Mouse (Mus musculus): ENCODE data around the gene Dnah7c. TPM values are rescaled to one million over a fixed set of nuclear protein-coding genes. Genes with fewer than 3 reads are reported as not detected.
"Not testable (repeated sequence)": the region's sequence is repeated elsewhere in the genome, so short reads cannot be mapped to it uniquely, and the experiment has no call there.

The Dnah7c gene
- polyA plus RNA-seq (2012; ENCODE audit: insufficient read depth, insufficient read length, missing spikeins) = not detected in 2 replicates

GRCm38 (mm10) chr1:46425137-46425925 lies at the start of gene Dnah7c:
Dnah7c (plus strand) TSS chr1:46425592.
- Histone ChIP-seq H3K27ac (replicated peaks; ENCODE audit: low read depth, low read length) (no peak within 1 kb of the TSS), H3K4me3 (ENCODE audit: insufficient read depth, low read depth, low read length) (no peak within 1 kb of the TSS), H3K4me1 (ENCODE audit: control insufficient read depth, insufficient read depth, insufficient read length, low read length) (no peaks in the 10 kb centered on the region)

DNA sequence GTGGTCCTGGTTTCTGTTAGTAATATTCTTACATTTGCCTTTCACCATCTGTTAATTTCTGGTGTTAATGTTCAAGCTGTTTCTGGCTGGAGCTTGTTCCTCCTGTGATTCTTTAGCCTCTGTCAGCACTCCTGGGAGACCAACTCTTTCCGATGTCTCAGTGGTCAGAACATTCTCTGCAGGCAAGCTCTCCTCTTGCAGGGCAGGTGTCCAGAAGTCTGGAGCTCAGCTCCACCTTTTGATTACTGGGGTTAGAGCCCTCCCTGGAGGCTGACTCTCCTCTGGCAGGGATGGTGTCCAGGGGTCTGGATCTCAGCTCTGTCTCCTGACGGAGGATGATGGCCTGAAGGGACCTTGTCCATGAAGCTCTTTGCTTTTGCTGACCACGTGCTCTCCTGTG lies 44.8 kb upstream of the Dnah7c start:
- not testable (repeated sequence) for H3K27ac ChIP-seq (replicated peaks; ENCODE audit: low read depth, low read length); H3K4me1 ChIP-seq (ENCODE audit: control insufficient read depth, insufficient read depth, insufficient read length, low read length); H3K4me3 ChIP-seq (ENCODE audit: insufficient read depth, low read depth, low read length)

DNA sequence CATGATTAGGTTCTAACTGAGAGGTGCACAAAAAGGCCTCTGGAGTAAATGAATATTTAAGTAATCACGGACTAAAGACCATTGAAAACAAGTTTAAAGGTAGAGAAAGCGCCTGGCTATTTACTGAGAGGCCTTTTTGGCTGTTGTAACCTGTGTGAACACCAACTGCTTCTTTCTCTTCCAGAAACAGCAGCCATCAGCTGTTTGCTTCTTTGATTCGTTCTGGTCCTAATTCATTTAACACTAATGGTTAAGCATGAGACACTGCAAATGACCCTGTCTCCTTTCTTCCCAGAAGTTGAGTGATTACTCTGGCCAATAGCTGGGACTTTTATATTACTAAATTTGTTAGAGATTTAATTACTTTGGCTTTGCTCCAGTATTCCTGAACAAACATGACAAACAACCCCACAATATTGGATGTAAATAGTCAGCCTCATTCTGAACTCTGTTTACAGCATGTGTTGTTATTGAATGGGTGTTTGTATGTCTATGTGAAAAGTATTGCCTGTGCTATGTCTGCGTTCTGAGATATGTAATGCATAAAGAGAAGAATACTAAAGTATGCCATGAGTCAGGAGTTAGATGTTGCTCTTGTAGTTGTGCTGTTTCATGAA lies 30.6 kb upstream of the Dnah7c start:
- H3K4me3 ChIP-seq (ENCODE audit: insufficient read depth, low read depth, low read length); H3K27ac ChIP-seq (replicated peaks; ENCODE audit: low read depth, low read length); H3K4me1 ChIP-seq (ENCODE audit: control insufficient read depth, insufficient read depth, insufficient read length, low read length): not testable (repeated sequence)

GRCm38 (mm10) chr1:46408324-46409115 lies 16.9 kb upstream of the Dnah7c start:
- Histone ChIP-seq H3K4me1 (ENCODE audit: control insufficient read depth, insufficient read depth, insufficient read length, low read length) (no peaks in the 10 kb centered on the region), H3K27ac (replicated peaks; ENCODE audit: low read depth, low read length) (no peak overlapping the region), H3K4me3 (ENCODE audit: insufficient read depth, low read depth, low read length) (no peak overlapping the region)

DNA sequence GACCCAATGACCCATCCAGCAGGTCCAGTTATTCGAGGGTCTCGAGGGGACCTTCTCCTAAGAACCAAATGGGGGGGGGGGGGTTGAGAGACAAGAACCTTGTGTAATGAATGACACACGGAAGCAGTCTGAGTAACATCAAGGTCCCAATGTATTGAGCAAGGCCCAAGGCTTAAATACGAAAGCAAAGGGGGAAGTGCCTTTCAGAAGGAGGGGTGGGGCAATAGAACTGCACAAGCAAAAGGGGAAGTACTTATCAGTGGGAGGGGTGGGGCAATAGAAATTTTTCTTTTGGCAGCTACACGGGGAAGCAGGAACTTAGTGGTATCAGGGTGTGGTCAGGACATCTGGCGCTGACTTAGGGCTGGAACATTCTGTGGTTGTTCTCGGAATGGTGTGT lies 10.6 kb upstream of the Dnah7c start:
- not testable (repeated sequence) for H3K4me3 ChIP-seq (ENCODE audit: insufficient read depth, low read depth, low read length); H3K27ac ChIP-seq (replicated peaks; ENCODE audit: low read depth, low read length); H3K4me1 ChIP-seq (ENCODE audit: control insufficient read depth, insufficient read depth, insufficient read length, low read length)

DNA sequence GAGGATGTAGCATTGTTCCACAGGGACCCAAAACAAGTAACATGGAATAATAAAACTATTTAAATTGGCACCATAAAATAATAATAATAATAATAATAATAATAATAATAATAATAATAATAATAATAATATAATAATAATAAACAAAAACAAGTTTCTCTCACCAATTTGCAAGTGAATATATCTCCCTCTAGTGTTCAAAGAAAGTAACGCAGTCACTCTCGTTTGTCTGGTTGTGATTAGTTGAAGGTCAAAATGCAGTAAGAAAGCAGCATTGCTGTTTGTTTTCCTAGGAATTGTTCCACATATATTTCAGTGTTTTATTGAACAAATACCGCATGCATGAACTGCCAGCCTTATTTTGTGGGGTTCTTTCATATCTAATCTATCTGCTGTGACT lies 8.4 kb upstream of the Dnah7c start:
- not testable (repeated sequence) for H3K4me1 ChIP-seq (ENCODE audit: control insufficient read depth, insufficient read depth, insufficient read length, low read length); H3K27ac ChIP-seq (replicated peaks; ENCODE audit: low read depth, low read length); H3K4me3 ChIP-seq (ENCODE audit: insufficient read depth, low read depth, low read length)

- H3K4me3 ChIP-seq (ENCODE audit: insufficient read depth, low read depth, low read length); H3K27ac ChIP-seq (replicated peaks; ENCODE audit: low read depth, low read length); H3K4me1 ChIP-seq (ENCODE audit: control insufficient read depth, insufficient read depth, insufficient read length, low read length): not testable (repeated sequence)
Measured at GRCm38 (mm10) chr1:46418966-46419365, 6.4 kb upstream of the Dnah7c start.

GRCm38 (mm10) chr1:46428401-46428800 lies 3.0 kb downstream of the Dnah7c start:
- no peak overlapping the region for H3K4me3 ChIP-seq (ENCODE audit: insufficient read depth, low read depth, low read length)
- H3K4me1 ChIP-seq (ENCODE audit: control insufficient read depth, insufficient read depth, insufficient read length, low read length) = no peaks in the 10 kb centered on the region
- H3K27ac ChIP-seq (replicated peaks; ENCODE audit: low read depth, low read length) = no peak overlapping the region

GRCm38 (mm10) chr1:46514671-46515070 lies 89.3 kb downstream of the Dnah7c start:
- H3K4me1 ChIP-seq (ENCODE audit: control insufficient read depth, insufficient read depth, insufficient read length, low read length); H3K27ac ChIP-seq (replicated peaks; ENCODE audit: low read depth, low read length); H3K4me3 ChIP-seq (ENCODE audit: insufficient read depth, low read depth, low read length): not testable (repeated sequence)

GRCm38 (mm10) chr1:46521032-46521431 lies 95.6 kb downstream of the Dnah7c start:
- no peak overlapping the region for H3K4me3 ChIP-seq (ENCODE audit: insufficient read depth, low read depth, low read length)
- H3K27ac ChIP-seq (replicated peaks; ENCODE audit: low read depth, low read length) = no peak overlapping the region
- no peaks in the 10 kb centered on the region for H3K4me1 ChIP-seq (ENCODE audit: control insufficient read depth, insufficient read depth, insufficient read length, low read length)

- H3K4me1 ChIP-seq (ENCODE audit: control insufficient read depth, insufficient read depth, insufficient read length, low read length); H3K4me3 ChIP-seq (ENCODE audit: insufficient read depth, low read depth, low read length); H3K27ac ChIP-seq (replicated peaks; ENCODE audit: low read depth, low read length): not testable (repeated sequence)
Measured at GRCm38 (mm10) chr1:46526537-46526936, 101.1 kb downstream of the Dnah7c start.

DNA sequence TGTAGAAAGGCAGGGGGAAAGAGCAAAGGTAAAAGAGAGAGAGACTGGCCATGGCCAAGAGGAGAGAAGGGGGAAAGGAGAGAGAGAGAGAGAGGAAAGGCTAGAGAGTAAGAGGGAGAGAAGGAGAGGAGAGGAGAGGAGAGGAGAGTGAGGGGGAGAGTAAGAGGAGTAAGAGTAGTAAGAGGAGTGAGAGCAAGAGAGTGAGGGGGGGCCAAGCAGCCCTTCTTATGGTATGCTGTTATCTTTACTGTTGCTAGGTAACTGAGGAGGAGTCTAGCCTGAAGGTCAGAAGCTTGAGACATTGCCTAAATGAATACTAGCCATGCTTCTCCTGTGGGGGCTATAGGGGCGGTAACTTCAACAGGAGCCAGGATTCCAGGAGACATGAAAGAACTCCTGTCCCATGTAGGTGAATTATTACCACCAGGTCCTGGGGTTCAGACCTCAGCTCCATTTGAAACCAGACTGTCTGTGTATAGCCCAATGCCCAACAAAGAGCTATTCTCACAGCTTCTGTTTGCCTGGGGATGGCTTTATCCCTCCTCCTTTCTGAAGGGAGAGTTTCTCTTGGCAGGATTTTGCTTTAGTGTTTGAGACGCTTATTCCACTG lies 119.5 kb downstream of the Dnah7c start:
- Histone ChIP-seq H3K4me1 (ENCODE audit: control insufficient read depth, insufficient read depth, insufficient read length, low read length) (no peaks in the 10 kb centered on the region), H3K4me3 (ENCODE audit: insufficient read depth, low read depth, low read length) (no peak overlapping the region), H3K27ac (replicated peaks; ENCODE audit: low read depth, low read length) (no peak overlapping the region)

- Histone ChIP-seq H3K4me1 (ENCODE audit: control insufficient read depth, insufficient read depth, insufficient read length, low read length) (no peaks in the 10 kb centered on the region), H3K4me3 (ENCODE audit: insufficient read depth, low read depth, low read length) (no peak overlapping the region), H3K27ac (replicated peaks; ENCODE audit: low read depth, low read length) (no peak overlapping the region)
Measured at GRCm38 (mm10) chr1:46580385-46580784, 155.0 kb downstream of the Dnah7c start.

GRCm38 (mm10) chr1:46593826-46594225 lies 168.4 kb downstream of the Dnah7c start:
- H3K4me3 ChIP-seq (ENCODE audit: insufficient read depth, low read depth, low read length); H3K27ac ChIP-seq (replicated peaks; ENCODE audit: low read depth, low read length); H3K4me1 ChIP-seq (ENCODE audit: control insufficient read depth, insufficient read depth, insufficient read length, low read length): not testable (repeated sequence)

GRCm38 (mm10) chr1:46596343-46596742 lies 171.0 kb downstream of the Dnah7c start:
- H3K27ac ChIP-seq (replicated peaks; ENCODE audit: low read depth, low read length); H3K4me1 ChIP-seq (ENCODE audit: control insufficient read depth, insufficient read depth, insufficient read length, low read length); H3K4me3 ChIP-seq (ENCODE audit: insufficient read depth, low read depth, low read length): not testable (repeated sequence)

Data from brown adipose tissue, adult 24 weeks (tissue).